Mouse (Mus musculus): Measurements from ENCODE around the gene Spag9.
"Not testable (repeated sequence)": the region's sequence is repeated elsewhere in the genome, so short reads cannot be mapped to it uniquely, and the experiment has no call there.

Spag9 gene

GRCm38 (mm10) chr11:93986298-93986697, 9.6 kb upstream of the Spag9 start:
- no peak for DNase-seq (ENCODE audit: low spot score in 2 of 2)

- DNase-seq (ENCODE audit: low spot score in 2 of 2), result no peak
Observed at GRCm38 (mm10) chr11:93987026-93987425, 8.9 kb upstream of the Spag9 start.

GRCm38 (mm10) chr11:93987625-93988327, 8.1 kb upstream of the Spag9 start:
- DNase-seq (ENCODE audit: low spot score in 2 of 2), result peak; percentile 76 to 81

DNA sequence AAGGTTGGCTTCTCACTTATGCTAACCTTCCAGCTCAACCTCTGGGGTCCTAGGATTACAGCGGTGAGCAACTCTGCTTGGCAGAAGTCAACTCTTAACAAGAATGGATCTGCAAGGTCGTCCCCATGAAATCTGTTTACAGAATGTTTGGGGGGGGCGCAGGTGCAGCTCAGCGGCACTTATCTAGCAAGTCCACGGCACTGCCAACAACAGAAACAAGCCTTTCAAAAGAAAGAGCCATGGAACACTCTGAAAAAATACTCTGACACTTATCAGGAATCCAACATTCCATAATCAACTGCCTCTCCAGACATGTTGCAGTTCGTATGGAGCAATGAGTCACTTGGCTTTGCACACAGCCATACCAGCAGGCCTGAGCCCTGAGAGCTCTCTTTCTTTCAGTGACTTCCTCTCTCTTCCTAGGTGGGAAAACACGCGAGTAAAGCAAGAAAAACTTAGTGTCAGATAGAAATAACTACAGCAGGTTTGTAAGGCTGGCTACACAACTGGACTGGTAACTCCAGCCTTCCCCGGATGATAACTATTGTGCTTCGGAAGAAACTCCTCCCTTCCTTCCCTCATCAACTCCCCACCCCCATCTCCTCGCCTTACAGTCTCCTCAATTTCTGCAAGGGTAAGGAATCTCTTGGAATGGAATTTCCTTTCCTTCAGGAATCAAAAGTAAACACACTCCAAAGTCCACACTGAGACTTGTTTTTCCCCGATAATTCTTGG, 7.4 kb upstream of the Spag9 start:
- peak; percentile 49 to 72 for DNase-seq (ENCODE audit: low spot score in 2 of 2)

- no peak for DNase-seq (ENCODE audit: low spot score in 2 of 2)
Observed at GRCm38 (mm10) chr11:93994531-93994930, 1.4 kb upstream of the Spag9 start.

DNA sequence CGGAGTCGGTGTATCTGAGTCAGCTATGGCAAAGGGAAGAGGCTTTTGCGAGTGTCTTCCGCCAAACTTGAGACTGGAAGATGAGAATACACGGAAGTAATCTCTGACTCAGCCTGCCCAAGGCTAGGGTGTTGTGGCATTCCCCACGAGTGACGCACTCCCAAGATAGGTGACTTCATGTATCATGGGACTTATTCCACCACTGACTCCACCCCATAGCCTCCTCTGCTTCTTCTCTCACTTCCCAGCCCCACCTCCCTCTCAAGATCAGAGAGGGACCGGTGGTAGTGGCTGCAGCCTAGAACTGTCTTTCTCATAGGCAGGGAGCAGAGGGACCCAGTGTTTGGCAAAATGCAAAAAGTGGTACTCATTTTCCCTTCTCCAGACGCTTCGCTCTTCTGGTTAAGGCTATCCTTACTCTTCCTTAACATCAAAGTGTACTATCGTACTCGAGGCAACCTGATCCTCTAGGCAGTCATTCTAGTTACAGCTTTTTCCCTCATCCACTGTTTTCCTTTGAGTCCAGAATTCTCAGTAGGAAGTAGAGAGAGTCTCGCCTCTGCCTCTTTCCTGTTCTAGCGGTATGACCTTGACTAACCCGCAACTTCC, 676 bp upstream of the Spag9 start:
- DNase-seq (ENCODE audit: low spot score in 2 of 2), result peak; percentile 96 to 98

DNA sequence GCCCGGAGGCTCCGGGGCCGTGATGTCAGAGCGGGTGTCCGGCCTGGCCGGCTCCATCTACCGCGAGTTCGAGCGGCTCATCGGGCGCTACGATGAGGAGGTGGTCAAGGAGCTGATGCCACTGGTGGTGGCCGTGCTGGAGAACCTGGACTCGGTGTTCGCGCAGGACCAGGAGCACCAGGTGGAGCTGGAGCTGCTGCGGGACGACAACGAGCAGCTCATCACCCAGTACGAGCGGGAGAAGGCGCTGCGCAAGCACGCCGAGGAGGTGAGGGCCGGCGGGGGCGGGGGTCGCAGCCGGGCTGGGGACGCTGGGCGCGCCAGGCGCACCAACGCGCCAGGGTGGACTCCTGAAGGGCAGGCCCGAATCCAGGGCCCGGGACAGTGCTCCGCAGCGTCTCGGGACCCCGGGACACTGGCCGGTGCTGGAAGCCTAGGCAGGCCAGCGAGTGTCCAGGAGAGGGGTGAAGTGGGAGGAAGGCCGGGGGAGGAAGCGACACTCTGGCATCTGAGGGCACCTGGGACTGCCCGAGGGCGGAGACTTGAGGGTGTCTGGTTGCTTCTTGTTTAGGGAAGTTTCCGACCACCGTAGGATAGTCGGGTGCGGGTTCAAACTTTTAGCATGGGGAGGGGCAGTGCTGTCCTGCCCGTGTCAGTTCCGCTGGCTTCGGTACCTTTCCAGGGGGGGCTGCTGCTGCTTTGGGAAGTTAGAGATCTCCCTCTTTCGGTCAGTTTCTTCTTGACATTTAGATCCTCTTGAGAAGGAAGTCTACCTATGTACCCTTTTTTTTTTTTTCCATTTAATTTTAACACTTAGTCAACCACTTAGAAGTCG, 632 bp downstream of the Spag9 start:
- DNase-seq (ENCODE audit: low spot score in 2 of 2), result peak; percentile 47 to 52

DNA sequence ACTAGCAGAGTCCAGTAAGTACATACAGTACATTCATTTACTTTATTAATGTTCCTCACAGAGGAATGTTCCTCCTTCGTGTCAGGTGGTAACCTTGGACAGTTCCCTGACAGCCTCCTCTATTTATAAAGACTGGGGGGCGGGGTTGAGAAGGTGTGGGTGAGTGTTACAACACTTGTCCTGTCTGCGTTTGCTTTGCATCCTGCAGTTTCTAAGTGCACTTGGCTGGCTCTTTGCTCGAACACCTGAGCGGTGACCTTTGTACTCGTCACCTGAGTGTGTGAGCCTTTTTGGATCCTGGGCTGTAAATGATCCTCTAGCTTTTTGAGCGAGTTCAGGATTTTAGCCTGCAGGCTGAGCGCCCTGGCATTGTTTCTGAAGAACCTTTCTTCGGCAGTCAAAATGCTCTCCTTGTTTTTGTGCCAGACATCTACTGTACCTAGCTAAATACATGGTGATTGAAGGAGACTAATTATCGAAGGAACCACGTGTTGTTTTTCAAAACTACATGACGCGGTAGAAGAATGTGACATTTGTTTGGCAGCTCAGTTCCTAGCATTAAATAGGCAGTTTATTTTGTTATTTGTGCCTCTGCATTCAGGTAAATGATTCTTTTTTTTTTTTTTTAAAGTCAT, 1.4 kb downstream of the Spag9 start:
- DNase-seq (ENCODE audit: low spot score in 2 of 2), result peak; percentile 52 to 58

DNA sequence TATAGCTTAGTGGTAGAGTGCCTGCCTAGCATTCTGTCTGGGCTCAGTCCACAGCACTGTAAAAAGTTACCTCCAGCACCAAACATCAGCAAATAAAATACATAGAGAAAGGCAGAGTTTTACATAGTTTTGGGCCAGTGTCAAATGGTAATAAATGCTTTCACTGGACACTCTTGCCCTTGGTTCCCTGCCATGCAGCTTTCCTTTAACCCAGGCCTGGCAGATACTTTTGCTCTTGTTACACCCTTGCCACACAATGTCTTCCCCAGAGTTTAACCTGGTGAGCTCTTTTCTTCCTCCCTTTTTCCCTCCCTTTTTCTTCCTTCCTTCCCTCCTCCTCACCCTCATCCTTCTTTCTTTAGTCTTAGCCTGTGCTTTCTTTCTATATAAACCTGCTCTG, 3.4 kb downstream of the Spag9 start:
- no peak for DNase-seq (ENCODE audit: low spot score in 2 of 2)

DNA sequence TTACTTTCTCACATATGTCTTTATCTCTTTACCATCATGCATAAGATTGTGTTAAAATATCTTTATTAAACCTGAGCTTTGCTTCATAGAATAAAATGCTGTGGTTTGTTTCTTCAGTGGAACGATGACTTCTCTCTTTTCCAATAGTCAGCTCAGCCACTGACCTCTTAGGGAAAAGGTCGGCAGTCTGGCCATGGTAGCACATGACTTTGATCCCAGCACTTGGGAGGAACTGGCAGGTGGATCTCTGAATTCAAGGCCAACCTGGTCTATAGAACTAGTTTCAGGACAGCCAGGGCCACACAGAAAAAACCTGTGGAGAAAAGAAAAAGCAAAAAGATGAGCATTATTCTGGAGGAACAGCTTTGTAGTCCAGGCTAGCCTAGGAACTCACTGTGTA, 7.5 kb downstream of the Spag9 start:
- no peak for DNase-seq (ENCODE audit: low spot score in 2 of 2)

- DNase-seq (ENCODE audit: low spot score in 2 of 2), result no peak
Observed at GRCm38 (mm10) chr11:94019091-94019490, 23.2 kb downstream of the Spag9 start.

GRCm38 (mm10) chr11:94020403-94020802, 24.5 kb downstream of the Spag9 start:
- DNase-seq (ENCODE audit: low spot score in 2 of 2), result no peak

DNA sequence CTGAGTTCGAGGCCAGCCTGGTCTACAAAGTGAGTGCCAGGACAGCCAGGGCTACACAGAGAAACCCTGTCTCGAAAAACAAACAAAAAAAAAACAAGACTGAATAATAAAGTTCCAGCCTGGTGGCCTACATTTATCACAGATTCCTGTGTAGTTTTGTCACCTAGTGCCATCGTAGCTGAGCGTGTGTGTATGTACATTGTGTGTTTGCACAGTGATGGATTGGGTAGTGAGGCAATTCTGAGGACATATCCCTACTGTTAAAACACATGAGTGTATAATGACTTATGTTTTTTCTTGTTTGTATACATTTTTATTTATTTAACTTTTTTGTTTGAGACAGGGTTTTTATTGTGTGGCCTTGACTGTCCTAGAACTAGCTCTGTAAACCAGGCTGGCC, 30.4 kb downstream of the Spag9 start:
- DNase-seq (ENCODE audit: low spot score in 2 of 2), result no peak

- no peak for DNase-seq (ENCODE audit: low spot score in 2 of 2)
Observed at GRCm38 (mm10) chr11:94032084-94032483, 36.2 kb downstream of the Spag9 start.

GRCm38 (mm10) chr11:94032971-94033370, 37.1 kb downstream of the Spag9 start:
- no peak for DNase-seq (ENCODE audit: low spot score in 2 of 2)

DNA sequence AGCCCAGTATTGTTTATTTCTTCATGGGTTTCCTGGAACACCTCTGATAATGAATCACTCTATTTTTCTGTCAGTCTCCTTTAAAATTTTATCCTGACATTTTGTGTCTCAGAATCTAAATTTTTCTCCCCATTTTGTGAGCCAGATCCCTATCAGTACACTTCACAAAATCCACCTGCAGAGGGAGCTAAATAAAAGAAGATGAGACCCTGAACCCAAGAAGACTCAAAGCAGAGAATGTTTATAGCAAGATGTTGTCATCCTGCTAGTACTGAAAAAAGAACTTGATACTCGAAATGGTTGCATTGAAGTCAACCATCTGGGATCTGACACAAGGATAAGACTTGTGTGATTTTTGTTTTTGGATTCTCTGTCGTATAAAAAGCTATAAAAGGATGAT, 40.1 kb downstream of the Spag9 start:
- DNase-seq (ENCODE audit: low spot score in 2 of 2), result no peak

DNA sequence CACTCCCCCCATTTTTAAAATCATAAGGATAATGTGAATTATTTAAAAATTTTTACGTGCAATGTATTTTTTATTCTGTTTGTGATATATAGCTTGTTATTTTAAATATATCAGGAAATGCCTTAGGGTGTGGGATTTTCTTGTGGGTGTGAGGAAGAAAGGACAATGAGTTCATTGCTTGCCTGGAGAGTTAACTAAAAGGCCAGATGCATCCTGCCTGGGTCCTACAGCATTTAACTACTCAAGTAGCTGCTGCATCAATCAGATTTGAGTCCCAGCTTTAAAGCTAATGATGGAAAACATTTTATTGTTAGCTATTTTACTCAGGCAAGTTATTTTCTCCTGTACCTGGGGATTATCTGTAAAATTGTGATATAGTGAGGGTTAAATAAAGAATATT, 45.6 kb downstream of the Spag9 start:
- DNase-seq (ENCODE audit: low spot score in 2 of 2), result peak; percentile 32 to 61

- not testable (repeated sequence) for DNase-seq (ENCODE audit: low spot score in 2 of 2)
Observed at GRCm38 (mm10) chr11:94042301-94042700, 46.4 kb downstream of the Spag9 start.

- peak; percentile 71 to 74 for DNase-seq (ENCODE audit: low spot score in 2 of 2)
Observed at GRCm38 (mm10) chr11:94043998-94044985, 48.4 kb downstream of the Spag9 start.

DNA sequence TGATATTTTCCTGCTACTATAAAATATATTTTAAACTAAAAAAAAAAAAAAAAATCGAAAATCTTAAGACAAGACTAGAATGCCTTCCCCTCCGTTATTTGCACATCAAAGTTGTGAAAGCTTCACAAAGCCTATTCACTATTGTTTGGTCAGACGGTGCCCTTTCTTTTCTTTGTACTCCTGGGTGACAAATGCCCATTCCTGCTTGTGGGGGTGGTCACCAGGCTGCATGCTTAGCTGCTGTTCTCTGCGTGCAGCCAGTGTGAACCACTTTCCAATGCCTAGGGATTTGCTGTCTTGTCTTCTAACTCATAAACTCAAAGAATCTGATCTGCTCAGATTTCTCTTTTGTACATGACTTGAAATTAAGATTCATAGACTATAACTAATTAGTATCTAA, 49.1 kb downstream of the Spag9 start:
- no peak for DNase-seq (ENCODE audit: low spot score in 2 of 2)
